Mouse (Mus musculus) cerebellum, postnatal 4 days (tissue): ENCODE data around the gene Atp1a2.

Experiments used
- DNase-seq, 2 experiments: peaks; one replicate each; pipeline ENCODE4 v3.0.0; 2022; ENCODE audit warnings: low spot score in 2 of 2, mixed read lengths in 1 of 2

The Atp1a2 gene

GRCm38 (mm10) chr1:172305153-172305552 is 7.3 kb upstream of the Atp1a2 start:
- DNase-seq, result no peak

- DNase-seq, result no peak
These were observed 6.6 kb upstream of the Atp1a2 start for GRCm38 (mm10) chr1:172304443-172304842.

DNA sequence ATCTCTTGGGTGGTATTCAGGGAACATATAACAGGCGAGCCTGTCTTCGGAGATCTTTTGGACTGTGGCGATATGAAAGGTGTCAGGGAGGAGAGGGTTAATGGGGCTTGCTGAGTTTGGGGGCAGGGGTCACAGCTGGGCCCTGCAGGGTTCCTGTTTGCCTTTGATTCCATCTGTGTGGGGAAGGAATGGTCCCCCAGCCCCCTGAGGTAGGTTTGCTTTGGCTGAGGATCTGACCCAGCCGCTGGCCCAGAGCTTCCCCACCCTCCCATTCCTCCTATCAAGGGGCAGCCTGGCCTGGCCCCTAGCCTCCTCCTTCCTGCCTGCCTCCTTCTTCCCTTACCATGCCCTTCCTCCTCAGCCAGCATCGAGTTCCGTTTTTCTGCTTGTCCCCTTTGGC is 5.0 kb upstream of the Atp1a2 start:
- DNase-seq, result no peak

DNA sequence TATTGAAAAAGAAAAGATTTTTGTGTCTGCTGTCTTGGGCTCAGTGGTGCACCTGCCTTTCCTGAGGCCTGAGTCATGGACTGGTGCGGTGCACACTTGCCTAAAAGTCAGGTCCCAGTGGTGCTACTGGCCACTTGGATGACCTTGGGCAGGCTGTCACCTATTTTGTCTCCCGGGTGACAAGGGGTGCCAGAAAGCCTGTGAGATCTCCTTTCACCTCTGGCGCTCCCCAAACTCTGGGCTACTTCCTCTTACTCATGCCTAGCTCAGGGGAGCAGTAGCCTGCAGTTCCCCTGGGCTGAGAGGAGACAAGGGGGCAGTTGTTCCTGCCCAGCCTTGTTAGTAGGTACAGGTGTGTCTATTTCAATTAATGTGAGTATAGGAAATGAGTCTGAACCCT is 4.4 kb upstream of the Atp1a2 start:
- DNase-seq, result no peak

GRCm38 (mm10) chr1:172301180-172301579 is 3.3 kb upstream of the Atp1a2 start:
- no peak for DNase-seq

GRCm38 (mm10) chr1:172300247-172300646 is 2.4 kb upstream of the Atp1a2 start:
- no peak for DNase-seq

GRCm38 (mm10) chr1:172299528-172299927 is 1.7 kb upstream of the Atp1a2 start:
- DNase-seq, result no peak

DNA sequence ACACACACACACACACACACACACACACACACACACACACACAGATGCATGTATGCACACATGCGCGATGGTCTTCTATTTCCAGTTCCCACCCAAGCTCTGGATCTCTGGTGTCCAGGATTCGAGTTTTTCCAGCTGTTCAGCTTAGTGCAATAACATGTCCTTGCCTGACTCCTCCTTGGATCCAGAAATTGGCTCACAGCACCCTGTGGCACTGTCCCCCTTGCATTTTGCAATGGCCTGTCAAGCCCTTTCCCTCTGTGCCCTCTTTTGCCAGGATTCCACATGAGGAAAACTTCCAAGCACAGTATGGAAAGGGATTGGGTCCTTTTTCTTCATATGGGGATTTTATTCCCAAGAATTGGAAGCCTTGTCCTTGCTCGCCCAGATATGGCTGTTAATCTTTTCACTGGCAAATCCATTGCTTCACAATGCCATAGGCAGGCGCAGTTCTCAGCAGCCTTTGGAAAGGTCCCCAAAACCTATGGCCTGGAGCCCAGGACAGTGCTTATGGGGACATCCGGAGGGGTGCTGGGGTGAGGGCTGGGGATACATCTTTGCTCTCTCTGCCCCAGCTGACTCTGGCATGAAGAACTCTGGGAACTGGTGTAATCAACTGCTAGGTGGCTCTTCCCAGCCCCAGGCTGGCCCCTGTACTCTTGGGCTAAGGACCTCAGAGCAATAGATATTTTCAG is 901 bp downstream of the Atp1a2 start:
- DNase-seq, result no peak

DNA sequence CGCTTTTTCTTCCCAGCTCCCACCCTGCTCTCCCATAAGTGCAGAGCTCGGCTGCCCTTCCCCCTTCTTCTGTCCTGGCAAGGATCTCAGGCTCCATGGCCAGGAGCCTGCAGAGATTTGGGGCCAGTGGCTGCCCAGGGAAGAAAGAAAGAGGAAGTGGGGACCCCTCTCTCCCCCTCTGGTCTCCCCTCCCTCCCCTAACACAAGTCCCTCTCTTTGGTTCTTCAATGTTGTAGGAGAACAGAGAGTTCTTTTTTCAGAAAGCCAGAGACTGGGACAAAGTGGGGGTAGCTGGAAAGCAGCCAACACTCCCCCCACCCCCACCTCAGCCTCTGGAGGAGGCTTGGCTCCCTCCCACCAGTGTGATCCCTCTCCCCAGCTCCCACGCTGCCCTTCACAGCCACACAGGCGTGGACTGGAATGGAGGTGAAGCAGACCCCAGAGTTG is 2.1 kb downstream of the Atp1a2 start:
- peak in 1 of 2 experiments; percentile 59 for DNase-seq

DNA sequence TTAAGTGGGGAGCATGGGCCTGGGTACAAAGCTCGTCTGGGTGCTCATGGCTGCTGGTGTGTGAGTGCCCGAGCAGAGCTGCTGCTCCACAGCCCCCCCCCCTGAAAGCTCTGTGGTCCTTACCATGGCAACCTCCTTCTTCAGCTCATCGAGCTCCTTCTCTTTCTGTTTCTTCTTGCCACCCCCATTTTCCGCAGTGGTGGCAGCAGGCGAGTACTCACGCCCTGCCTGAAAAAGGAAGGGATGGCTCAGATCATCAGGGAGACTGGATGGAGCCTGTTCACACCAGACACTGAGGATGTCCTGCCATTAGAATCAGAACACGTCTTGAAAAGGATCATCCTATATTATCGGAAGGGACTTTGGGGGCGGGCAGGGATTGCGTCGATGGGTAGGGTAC is 4.4 kb downstream of the Atp1a2 start:
- DNase-seq, result no peak

DNA sequence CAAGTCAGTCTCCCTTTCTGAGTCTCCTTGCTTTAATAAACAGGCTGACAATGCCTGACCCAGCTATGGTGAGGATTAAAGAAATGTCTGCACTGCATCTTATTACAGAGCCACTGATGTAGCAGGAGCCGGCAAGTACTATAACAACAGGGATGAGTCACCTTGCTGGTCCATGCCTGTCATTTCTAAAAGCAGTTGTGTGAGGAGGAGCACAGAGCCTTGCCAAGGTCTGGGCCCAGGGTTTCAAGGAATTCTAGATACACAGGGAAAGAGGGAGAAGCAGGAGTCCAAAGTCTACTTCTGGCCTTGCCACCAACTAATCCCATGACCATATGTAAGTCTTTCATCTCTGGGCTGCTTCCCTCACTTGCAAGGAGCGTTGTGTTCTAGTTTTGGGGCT is 5.0 kb downstream of the Atp1a2 start:
- DNase-seq, result no peak

DNA sequence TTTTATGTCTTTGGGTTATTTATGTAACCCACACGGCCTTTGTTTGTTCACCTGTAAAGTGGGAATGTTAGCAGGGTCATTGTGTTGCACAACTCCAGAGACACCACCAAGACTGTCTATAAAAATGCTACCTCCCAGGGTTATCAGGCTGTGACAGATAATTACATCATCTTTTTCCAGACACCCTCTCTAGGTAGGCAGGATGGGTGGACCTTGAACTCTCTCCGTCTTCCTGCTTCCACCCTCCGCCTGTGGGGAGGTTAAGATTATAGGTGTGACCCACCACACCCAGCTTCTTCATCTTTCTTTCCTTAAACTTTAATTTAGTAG is 8.3 kb downstream of the Atp1a2 start:
- DNase-seq, result no peak

- no peak for DNase-seq
These were observed 8.8 kb downstream of the Atp1a2 start for GRCm38 (mm10) chr1:172288900-172289616.

DNA sequence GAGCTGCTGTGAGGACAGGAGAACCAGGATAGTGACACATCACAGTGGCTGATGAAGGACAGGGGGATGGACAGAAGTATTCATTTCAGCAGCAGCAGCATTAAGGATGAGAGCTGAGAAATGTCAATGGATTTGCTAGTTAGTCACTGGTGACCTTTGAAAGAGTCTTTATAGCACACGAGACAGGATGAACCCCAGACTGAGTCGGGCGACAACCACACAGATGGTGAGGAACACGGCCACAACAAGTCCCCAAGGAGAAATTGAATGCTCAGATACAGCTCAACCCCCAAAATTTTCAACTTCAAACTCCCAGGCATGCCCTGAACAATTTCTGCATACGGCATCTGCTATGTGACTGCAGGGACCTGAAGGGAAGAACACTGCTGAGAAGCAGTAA is 11.1 kb downstream of the Atp1a2 start:
- no peak for DNase-seq

GRCm38 (mm10) chr1:172284221-172284620 is 13.6 kb downstream of the Atp1a2 start:
- DNase-seq, result no peak

DNA sequence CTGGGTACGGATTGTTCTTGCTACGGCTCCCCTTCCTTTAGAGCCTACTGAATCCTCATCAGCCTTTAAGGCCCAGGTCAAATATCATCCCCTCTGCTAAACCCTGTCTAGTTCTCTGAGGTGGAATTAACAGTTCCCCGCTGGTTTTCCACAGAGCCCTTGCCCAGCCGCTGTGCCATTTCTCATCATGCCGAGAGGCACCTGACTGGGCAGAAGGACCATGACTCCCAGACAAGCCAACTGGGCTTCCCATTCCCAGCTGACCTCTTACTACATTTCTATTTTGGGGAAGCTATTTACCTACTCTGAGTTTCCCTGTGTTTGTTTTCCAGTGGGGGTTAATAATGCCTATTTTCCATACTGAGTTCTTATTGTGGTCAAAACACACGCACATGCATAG is 14.8 kb downstream of the Atp1a2 start:
- no peak for DNase-seq

- no peak for DNase-seq
These were observed 16.2 kb downstream of the Atp1a2 start for GRCm38 (mm10) chr1:172281522-172282254.

DNA sequence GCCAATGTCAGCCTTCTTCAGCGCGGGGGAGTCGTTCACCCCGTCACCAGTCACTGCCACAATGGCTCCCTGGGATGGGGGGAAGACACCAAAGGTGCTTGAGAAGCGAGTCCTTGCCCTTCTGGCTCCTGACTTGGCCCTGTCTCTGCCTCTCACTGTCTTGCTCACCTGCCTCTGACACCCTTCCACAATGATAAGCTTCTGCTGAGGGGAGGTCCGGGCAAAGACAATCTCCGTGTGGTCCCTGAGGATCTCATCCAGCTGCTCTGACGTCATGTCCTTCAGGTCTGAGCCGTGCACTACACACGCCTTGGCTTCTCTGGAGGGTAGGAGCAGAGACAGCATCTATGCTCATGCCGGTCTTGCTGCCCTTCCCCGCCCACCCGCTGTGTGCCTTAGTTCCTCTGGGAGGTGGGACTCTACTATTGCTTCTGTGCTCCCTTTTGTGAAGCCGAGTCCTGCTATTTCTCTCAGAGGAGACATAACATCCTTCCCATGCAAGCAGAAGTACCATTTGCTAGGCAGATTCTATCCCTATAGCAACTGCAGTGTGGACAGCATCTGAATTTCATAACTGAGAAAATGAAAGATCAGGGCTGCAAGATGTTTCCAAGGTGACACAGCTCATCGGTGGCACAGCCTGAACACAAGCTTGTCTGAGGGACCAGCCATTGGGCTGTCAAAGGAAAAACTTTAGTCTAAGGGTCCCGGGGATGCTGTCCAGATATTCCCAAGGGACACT is 17.9 kb downstream of the Atp1a2 start:
- DNase-seq, result no peak

GRCm38 (mm10) chr1:172278328-172278727 is 19.5 kb downstream of the Atp1a2 start:
- no peak for DNase-seq

DNA sequence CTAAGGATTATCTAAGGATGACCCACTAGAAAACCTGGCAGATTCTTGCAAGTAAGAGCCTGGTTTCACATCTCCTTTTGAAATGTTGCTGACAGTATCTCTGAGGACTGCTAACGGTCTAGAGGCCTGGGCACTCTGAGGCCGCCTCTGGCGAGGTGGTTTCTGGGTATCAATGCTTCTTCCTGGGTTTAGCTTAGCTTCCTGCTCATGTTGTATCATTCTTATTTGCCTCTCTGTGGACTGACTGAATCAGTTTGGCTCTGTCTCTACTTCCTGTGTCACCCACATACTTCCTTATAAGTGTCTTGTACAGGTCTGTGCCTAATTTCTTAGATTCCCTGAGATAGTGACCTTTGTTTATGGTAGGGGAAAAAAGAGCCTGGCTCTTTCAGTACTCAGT is 20.7 kb downstream of the Atp1a2 start:
- no peak for DNase-seq

DNA sequence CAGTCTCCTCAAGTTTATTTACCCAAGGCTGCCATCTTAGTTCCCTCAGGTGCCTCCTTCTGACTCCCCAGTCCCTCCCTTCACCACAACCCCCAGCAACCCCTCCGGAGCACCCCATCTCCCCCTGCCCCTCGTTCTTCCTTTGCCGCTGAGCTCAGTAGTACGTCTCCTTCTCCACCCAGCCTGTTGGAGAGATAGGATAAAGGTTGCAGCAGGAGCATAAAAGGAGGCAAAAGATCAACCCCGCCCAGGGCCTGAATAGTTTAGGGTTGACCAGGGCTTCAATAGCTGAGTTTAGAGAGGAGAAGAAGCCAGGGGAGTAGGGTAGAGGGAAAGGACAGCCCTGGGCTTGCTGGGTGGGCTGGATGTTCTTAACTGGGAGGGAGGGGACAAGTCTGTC is 23.3 kb downstream of the Atp1a2 start:
- no peak for DNase-seq

DNA sequence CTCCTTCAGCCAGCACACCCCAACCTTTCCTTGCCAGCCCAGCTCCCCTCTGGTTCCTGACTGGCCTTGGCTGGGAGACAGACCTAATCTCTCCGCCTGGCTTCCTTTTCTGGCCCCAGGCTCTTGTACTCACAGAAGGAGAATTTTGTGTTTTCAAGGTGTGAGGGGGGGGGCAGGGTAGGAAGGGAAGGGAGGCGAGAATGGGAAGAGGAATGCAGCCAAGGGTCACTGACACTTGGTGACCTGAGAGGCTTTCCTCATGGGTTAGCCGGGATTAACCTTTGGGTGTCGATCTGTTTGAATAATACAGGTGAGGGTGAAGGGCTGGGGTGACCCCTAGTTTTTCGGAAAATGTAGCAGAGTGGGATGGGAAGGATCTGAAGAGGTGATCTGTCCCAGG is 23.7 kb downstream of the Atp1a2 start:
- DNase-seq, result no peak
